Mouse (Mus musculus) urinary bladder, postnatal 25 days (tissue): ENCODE measurements around the gene Gm49342.
A peak's percentile ranks its signal among the peaks of the same experiment; 100 is the strongest.
"Not testable (repeated sequence)": the region's sequence is repeated elsewhere in the genome, so short reads cannot be mapped to it uniquely, and the experiment has no call there.

Experiments used
- DNase-seq: peaks from one replicate; pipeline ENCODE4 v3.0.0; 2022; ENCODE audit warnings: low spot score

Gene Gm49342

GRCm38 (mm10) chr14:50936649-50937048 is 7.7 kb upstream of the Gm49342 start:
- DNase-seq: no peak

- DNase-seq: no peak
Measured at GRCm38 (mm10) chr14:50938119-50938908, 6.0 kb upstream of the Gm49342 start.

GRCm38 (mm10) chr14:50938940-50939339 is 5.4 kb upstream of the Gm49342 start:
- no peak for DNase-seq

- not testable (repeated sequence) for DNase-seq
Measured at GRCm38 (mm10) chr14:50944668-50945033, 334 bp downstream of the Gm49342 start.

- not testable (repeated sequence) for DNase-seq
Measured at GRCm38 (mm10) chr14:50945081-50945480, 764 bp downstream of the Gm49342 start.

GRCm38 (mm10) chr14:50945526-50945925 is 1.2 kb downstream of the Gm49342 start:
- not testable (repeated sequence) for DNase-seq

GRCm38 (mm10) chr14:50955487-50955886 is 11.2 kb downstream of the Gm49342 start:
- no peak for DNase-seq

- DNase-seq: peak; percentile 23
Measured at GRCm38 (mm10) chr14:50955942-50956508, 11.7 kb downstream of the Gm49342 start, which contains the start of gene Pnp2. Pnp2 (plus strand) TSS chr14:50955992.

- not testable (repeated sequence) for DNase-seq
Measured at GRCm38 (mm10) chr14:50956724-50957123, 12.4 kb downstream of the Gm49342 start.

GRCm38 (mm10) chr14:50957146-50957545 is 12.8 kb downstream of the Gm49342 start:
- not testable (repeated sequence) for DNase-seq

GRCm38 (mm10) chr14:50958289-50958995 is 14.1 kb downstream of the Gm49342 start:
- not testable (repeated sequence) for DNase-seq

GRCm38 (mm10) chr14:50968216-50968980 is 24.1 kb downstream of the Gm49342 start:
- DNase-seq: no peak

- DNase-seq: no peak
Measured at GRCm38 (mm10) chr14:50969041-50969440, 24.7 kb downstream of the Gm49342 start.

GRCm38 (mm10) chr14:50969558-50970544 is 25.5 kb downstream of the Gm49342 start:
- no peak for DNase-seq

GRCm38 (mm10) chr14:50970822-50971221 is 26.5 kb downstream of the Gm49342 start:
- no peak for DNase-seq

GRCm38 (mm10) chr14:50973054-50973453 is 28.7 kb downstream of the Gm49342 start:
- DNase-seq: not testable (repeated sequence)

GRCm38 (mm10) chr14:50973700-50974099 is 29.4 kb downstream of the Gm49342 start:
- no peak for DNase-seq

- no peak for DNase-seq
Measured at GRCm38 (mm10) chr14:50975001-50975400, 30.7 kb downstream of the Gm49342 start.

GRCm38 (mm10) chr14:50976674-50977073 is 32.4 kb downstream of the Gm49342 start:
- no peak for DNase-seq

GRCm38 (mm10) chr14:50978451-50978850 is 34.1 kb downstream of the Gm49342 start:
- DNase-seq: not testable (repeated sequence)

- no peak for DNase-seq
Measured at GRCm38 (mm10) chr14:50979631-50980030, 35.3 kb downstream of the Gm49342 start.
